Mouse (Mus musculus): ENCODE results near the gene Igf2bp3.

The Igf2bp3 gene

GRCm38 (mm10) chr6:49218275-49218802, 3.6 kb upstream of the Igf2bp3 start:
- DNase-seq (ENCODE audit: low spot score): peak; percentile 22

GRCm38 (mm10) chr6:49217581-49218274, 3.0 kb upstream of the Igf2bp3 start:
- peak; percentile 94 for DNase-seq (ENCODE audit: low spot score)

- DNase-seq (ENCODE audit: low spot score): no peak
Observed at GRCm38 (mm10) chr6:49216811-49217542, 2.2 kb upstream of the Igf2bp3 start.

- DNase-seq (ENCODE audit: low spot score): peak; percentile 45
Observed at GRCm38 (mm10) chr6:49215748-49216585, 1.2 kb upstream of the Igf2bp3 start.

GRCm38 (mm10) chr6:49214086-49214927, 450 bp downstream of the Igf2bp3 start:
- DNase-seq (ENCODE audit: low spot score): peak; percentile 79

GRCm38 (mm10) chr6:49213581-49214085, 1.1 kb downstream of the Igf2bp3 start:
- peak; percentile 23 for DNase-seq (ENCODE audit: low spot score)

GRCm38 (mm10) chr6:49212931-49213580, 1.7 kb downstream of the Igf2bp3 start:
- DNase-seq (ENCODE audit: low spot score): no peak

- no peak for DNase-seq (ENCODE audit: low spot score)
Observed at GRCm38 (mm10) chr6:49212141-49212540, 2.6 kb downstream of the Igf2bp3 start.

GRCm38 (mm10) chr6:49211596-49211995, 3.2 kb downstream of the Igf2bp3 start:
- no peak for DNase-seq (ENCODE audit: low spot score)

GRCm38 (mm10) chr6:49209881-49210854, 4.6 kb downstream of the Igf2bp3 start:
- no peak for DNase-seq (ENCODE audit: low spot score)

GRCm38 (mm10) chr6:49208935-49209334, 5.8 kb downstream of the Igf2bp3 start:
- peak; percentile 25 for DNase-seq (ENCODE audit: low spot score)

- DNase-seq (ENCODE audit: low spot score): no peak
Observed at GRCm38 (mm10) chr6:49208297-49208930, 6.3 kb downstream of the Igf2bp3 start.

GRCm38 (mm10) chr6:49206416-49206815, 8.3 kb downstream of the Igf2bp3 start:
- DNase-seq (ENCODE audit: low spot score): no peak

GRCm38 (mm10) chr6:49195188-49195587, 19.6 kb downstream of the Igf2bp3 start:
- no peak for DNase-seq (ENCODE audit: low spot score)

GRCm38 (mm10) chr6:49194536-49194935, 20.2 kb downstream of the Igf2bp3 start:
- DNase-seq (ENCODE audit: low spot score): no peak

- no peak for DNase-seq (ENCODE audit: low spot score)
Observed at GRCm38 (mm10) chr6:49189363-49189762, 25.4 kb downstream of the Igf2bp3 start.

- DNase-seq (ENCODE audit: low spot score): no peak
Observed at GRCm38 (mm10) chr6:49187299-49187698, 27.5 kb downstream of the Igf2bp3 start.

- DNase-seq (ENCODE audit: low spot score): no peak
Observed at GRCm38 (mm10) chr6:49176018-49176417, 38.7 kb downstream of the Igf2bp3 start.

GRCm38 (mm10) chr6:49174616-49175015, 40.1 kb downstream of the Igf2bp3 start:
- no peak for DNase-seq (ENCODE audit: low spot score)
